Mouse (Mus musculus): ENCODE data around the gene Sox1. TPM values are rescaled to one million over a fixed set of nuclear protein-coding genes. Genes with fewer than 3 reads are reported as not detected.

Gene Sox1
- total and polyA plus RNA-seq, 3 experiments, result 0.05 TPM; not detected in 2

DNA sequence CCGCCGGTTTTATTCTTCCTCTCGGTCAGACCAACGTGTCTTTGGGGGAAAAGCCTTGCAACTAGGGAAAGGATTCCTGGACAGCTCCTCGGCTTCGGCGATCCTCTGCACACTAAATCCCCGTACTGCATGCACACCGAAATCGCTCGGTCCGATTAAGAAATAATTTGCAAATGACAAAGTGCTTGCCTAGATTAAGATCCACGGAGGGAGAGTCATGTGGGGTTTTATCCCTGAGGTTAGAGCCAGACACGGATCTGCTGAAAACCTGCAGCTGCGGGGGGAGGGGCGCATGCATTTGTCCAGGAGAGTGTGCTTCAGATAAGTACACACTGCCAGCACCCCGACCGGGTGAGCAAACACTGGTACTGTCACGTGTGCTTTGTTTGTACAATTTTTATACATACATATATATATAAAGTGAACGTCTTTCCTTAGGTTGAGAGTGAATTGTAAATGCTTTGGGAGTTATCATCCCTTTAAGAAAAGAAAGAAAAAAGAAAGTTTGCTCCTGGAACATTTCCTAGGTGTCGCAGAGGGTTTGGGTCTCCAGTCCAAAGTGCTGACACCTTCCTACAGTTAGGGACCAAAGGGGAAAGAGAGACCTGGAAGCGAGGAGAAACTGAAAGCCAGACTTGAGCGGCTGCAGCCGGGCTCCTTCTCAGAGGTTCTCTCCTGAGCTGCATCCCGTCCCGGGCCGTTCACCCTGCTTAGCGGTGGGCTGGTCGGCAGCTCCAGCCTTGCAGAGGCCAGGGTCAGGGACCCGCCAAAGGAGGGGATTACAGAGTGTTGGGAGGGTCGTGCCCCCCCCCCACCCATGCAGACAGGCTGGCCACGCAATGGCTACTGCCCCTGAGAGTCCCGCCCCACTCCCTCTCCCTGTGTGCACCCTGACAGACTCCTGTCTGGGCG is 10.9 kb upstream of the Sox1 start:
- H3K9me3 ChIP-seq (replicated peaks), result peaks cover 5% of the 10 kb centered on the region
- TF ChIP-seq GATA1 (IDR thresholded peaks at IDR 0.05; ENCODE audit: borderline replicate concordance, low read length), result no peak
- TF ChIP-seq TAL1 (conservative IDR thresholded peaks at IDR 0.05; ENCODE audit: low read depth, low read length), result no peak
- no peak for TF ChIP-seq POLR2AphosphoS5 (IDR thresholded peaks at IDR 0.05; ENCODE audit: insufficient replicate concordance, low read depth, low read length)
- no peak for TF ChIP-seq GATA2 (IDR thresholded peaks at IDR 0.05; ENCODE audit: borderline replicate concordance, low read depth, low read length)
- no peak for TF ChIP-seq CTCF (IDR thresholded peaks at IDR 0.05; ENCODE audit: low read depth, low read length)
- H3K4me3 ChIP-seq (ENCODE audit: low read depth, low read length), result no peak overlapping the region
- peaks cover 47% of the 10 kb centered on the region for H3K27me3 ChIP-seq (ENCODE audit: insufficient read depth, low read length)
- no peak for DNase-seq (ENCODE audit: low spot score)
- no peak for ATAC-seq (ENCODE audit: extremely low read depth, insufficient number of reproducible peaks, low FRiP score, poor library complexity, severe bottlenecking)
- no peaks in the 10 kb centered on the region for H3K4me1 ChIP-seq (ENCODE audit: insufficient read depth, low read depth, low read length)
- H3K36me3 ChIP-seq (replicated peaks), result no peaks in the 10 kb centered on the region

DNA sequence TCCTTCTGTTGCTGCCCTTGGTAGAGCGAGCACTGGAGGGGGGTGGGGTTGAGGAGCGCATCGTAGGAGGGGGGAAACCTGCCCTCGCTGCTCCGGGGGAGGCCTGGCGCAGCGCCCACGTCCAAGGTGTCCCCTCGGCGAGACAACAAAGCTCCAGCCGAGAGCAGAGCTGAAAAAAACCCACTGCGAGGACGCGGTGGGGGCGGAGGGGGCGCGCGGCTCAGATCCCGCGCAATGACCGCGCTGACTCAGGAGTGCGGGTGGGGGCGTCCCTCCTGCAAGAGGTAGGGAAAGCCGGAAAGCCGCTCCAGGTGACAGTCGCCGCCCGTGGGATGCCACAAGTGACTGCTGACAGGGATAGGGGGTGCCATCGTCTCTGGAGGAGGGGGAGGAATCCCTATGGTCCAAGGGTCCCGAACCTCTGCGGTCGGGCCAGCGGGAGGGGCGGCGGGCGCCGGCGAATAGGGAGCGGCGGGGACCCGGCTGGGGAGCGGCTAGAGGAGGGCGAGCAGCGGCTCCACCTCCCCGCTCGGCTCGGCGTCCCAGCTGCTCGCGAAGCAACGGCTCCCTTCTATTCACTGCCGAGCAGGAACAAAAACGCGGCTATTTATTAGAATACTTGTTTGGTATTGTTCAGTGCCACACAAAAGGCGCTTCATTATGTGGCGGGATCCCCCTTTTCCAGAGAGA is 10.0 kb upstream of the Sox1 start:
- H3K27me3 ChIP-seq (ENCODE audit: insufficient read depth, low read length), result peaks cover 47% of the 10 kb centered on the region
- ATAC-seq (ENCODE audit: extremely low read depth, insufficient number of reproducible peaks, low FRiP score, poor library complexity, severe bottlenecking) (no peak), DNase-seq (ENCODE audit: low spot score) (no peak)
- H3K4me3 ChIP-seq (ENCODE audit: low read depth, low read length), result no peak overlapping the region
- no peaks in the 10 kb centered on the region for H3K36me3 ChIP-seq (replicated peaks)
- H3K4me1 ChIP-seq (ENCODE audit: insufficient read depth, low read depth, low read length), result no peaks in the 10 kb centered on the region
- H3K9me3 ChIP-seq (replicated peaks), result peaks cover 5% of the 10 kb centered on the region
- TF ChIP-seq TAL1 (conservative IDR thresholded peaks at IDR 0.05; ENCODE audit: low read depth, low read length) (no peak), GATA1 (IDR thresholded peaks at IDR 0.05; ENCODE audit: borderline replicate concordance, low read length) (no peak), CTCF (IDR thresholded peaks at IDR 0.05; ENCODE audit: low read depth, low read length) (no peak), GATA2 (IDR thresholded peaks at IDR 0.05; ENCODE audit: borderline replicate concordance, low read depth, low read length) (no peak), POLR2AphosphoS5 (IDR thresholded peaks at IDR 0.05; ENCODE audit: insufficient replicate concordance, low read depth, low read length) (no peak)

DNA sequence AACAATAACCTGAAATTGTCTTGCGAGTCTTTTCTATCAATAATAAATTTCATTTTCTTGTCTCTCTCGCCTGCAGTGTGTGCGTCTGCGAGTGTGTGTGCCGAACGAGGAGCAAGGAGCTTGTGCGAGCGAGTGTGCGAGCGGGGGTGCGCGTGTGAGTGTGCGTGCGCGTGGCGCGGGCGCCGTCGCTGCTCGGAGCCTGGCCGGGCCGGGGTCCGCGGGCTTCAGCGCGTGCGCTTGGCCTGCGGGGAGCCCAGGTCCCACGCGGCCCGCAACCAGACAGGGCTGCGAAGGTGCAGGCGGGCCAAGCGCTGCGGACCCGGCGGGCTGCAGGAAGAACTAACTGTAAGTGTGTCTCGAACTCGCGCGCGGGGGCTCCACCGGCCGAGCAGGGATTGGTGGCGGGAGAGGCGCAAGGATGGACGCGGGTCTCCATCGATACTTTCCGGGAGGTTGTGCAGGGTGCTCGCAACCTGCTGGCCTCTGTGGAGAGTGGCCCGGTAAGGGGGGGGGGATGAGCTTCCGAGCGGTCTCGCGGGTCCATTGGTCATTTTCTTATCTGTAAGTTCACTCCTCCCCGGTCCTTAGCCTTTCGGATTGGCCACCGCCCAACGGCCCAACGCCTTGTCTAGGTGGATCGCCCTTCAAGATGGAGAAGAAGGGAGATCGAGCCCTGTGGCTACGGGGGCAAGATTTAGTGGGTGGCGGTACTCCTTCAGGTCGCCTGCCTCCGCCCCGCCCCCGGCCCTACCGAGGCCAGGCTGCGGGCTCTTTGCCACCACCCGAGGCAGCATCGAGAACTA is 9.2 kb upstream of the Sox1 start:
- Histone ChIP-seq H3K4me1 (ENCODE audit: insufficient read depth, low read depth, low read length) (no peaks in the 10 kb centered on the region), H3K36me3 (replicated peaks) (no peaks in the 10 kb centered on the region), H3K27me3 (ENCODE audit: insufficient read depth, low read length) (peaks cover 53% of the 10 kb centered on the region), H3K9me3 (replicated peaks) (peaks cover 5% of the 10 kb centered on the region), H3K4me3 (ENCODE audit: low read depth, low read length) (no peak overlapping the region; the same call in 1 of the 2 replicates)
- no peak for ATAC-seq (ENCODE audit: extremely low read depth, insufficient number of reproducible peaks, low FRiP score, poor library complexity, severe bottlenecking)
- TF ChIP-seq CTCF (IDR thresholded peaks at IDR 0.05; ENCODE audit: low read depth, low read length) (no peak), POLR2AphosphoS5 (IDR thresholded peaks at IDR 0.05; ENCODE audit: insufficient replicate concordance, low read depth, low read length) (no peak), TAL1 (conservative IDR thresholded peaks at IDR 0.05; ENCODE audit: low read depth, low read length) (no peak), GATA1 (IDR thresholded peaks at IDR 0.05; ENCODE audit: borderline replicate concordance, low read length) (no peak), GATA2 (IDR thresholded peaks at IDR 0.05; ENCODE audit: borderline replicate concordance, low read depth, low read length) (no peak)
- DNase-seq (ENCODE audit: low spot score), result no peak

DNA sequence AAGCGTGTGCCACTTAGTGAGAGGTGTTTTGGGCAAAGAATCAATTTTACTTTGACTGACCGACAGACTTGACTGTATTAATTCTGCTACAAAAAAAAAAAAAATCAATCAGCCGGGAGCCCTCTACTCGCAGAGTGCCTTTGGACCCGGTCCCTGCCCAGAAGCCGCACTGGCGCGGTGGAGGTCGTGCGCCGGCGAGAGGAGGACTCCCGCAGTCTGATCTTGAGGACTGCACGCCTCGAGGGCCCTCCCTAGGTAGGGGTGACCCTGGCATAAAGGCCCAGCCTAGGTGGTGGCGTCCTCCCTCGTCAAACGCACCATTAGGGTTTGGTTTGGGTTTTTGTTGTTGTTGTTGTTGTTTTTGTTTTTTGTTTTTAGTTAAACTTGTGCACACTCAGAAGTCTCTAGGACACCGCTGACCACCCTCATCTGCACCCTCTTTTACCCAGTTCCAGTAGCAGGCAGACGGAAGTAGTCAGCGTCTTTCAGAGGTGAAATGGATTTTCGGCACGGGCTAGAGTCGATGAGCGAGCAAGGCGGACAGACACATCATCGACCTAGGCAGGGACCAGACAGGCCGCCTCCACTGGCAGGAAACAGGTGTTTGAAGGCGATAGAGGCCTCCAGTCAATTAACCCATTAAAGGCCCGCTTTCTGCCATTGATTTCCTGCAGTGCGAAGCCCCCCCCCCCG is 8.4 kb upstream of the Sox1 start:
- H3K27me3 ChIP-seq (ENCODE audit: insufficient read depth, low read length), result peaks cover 59% of the 10 kb centered on the region
- DNase-seq (ENCODE audit: low spot score), result no peak
- no peaks in the 10 kb centered on the region for H3K36me3 ChIP-seq (replicated peaks)
- TF ChIP-seq GATA2 (IDR thresholded peaks at IDR 0.05; ENCODE audit: borderline replicate concordance, low read depth, low read length) (no peak), POLR2AphosphoS5 (IDR thresholded peaks at IDR 0.05; ENCODE audit: insufficient replicate concordance, low read depth, low read length) (no peak), GATA1 (IDR thresholded peaks at IDR 0.05; ENCODE audit: borderline replicate concordance, low read length) (no peak)
- no peak for ATAC-seq (ENCODE audit: extremely low read depth, insufficient number of reproducible peaks, low FRiP score, poor library complexity, severe bottlenecking)
- H3K4me1 ChIP-seq (ENCODE audit: insufficient read depth, low read depth, low read length), result no peaks in the 10 kb centered on the region
- no peak overlapping the region for H3K4me3 ChIP-seq (ENCODE audit: low read depth, low read length)
- peaks cover 5% of the 10 kb centered on the region for H3K9me3 ChIP-seq (replicated peaks)

DNA sequence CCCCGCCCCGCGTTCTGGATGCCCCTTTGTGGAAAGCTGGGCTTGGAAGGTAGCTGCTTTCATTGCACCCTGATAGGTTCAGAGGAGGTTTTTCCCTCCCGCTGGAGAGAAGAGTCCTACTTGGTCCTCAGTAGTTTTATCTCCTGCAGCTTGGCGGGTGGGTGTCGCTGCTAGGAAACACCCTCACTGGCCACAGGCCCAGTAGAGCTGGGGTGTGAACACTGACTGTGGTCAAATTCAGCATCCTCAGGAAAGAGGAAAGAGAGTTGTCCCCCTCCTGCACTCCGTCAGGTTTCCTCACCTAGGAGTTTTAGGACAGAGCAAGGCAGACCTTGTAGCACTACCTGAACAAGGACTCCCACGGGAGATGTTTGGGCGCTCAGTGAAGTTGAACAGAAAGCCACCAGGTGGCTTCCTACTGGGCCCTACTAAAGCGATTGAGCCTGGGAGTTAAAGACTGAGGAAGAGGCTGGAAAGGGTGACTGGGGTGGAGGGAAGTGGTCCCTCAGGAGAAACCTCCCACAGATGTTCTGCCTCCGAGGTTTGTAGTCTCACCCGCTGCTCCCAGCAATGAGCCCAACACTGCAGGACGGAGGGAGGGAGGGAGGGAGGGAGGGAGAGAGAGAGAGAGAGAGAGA is 7.8 kb upstream of the Sox1 start:
- Histone ChIP-seq H3K27me3 (ENCODE audit: insufficient read depth, low read length) (peaks cover 59% of the 10 kb centered on the region), H3K4me3 (ENCODE audit: low read depth, low read length) (no peak overlapping the region), H3K4me1 (ENCODE audit: insufficient read depth, low read depth, low read length) (no peaks in the 10 kb centered on the region), H3K36me3 (replicated peaks) (no peaks in the 10 kb centered on the region), H3K9me3 (replicated peaks) (peaks cover 5% of the 10 kb centered on the region)
- DNase-seq (ENCODE audit: low spot score), result no peak
- no peak for ATAC-seq (ENCODE audit: extremely low read depth, insufficient number of reproducible peaks, low FRiP score, poor library complexity, severe bottlenecking)
- TF ChIP-seq GATA1 (IDR thresholded peaks at IDR 0.05; ENCODE audit: borderline replicate concordance, low read length) (no peak), GATA2 (IDR thresholded peaks at IDR 0.05; ENCODE audit: borderline replicate concordance, low read depth, low read length) (no peak), CTCF (IDR thresholded peaks at IDR 0.05; ENCODE audit: low read depth, low read length) (no peak), TAL1 (conservative IDR thresholded peaks at IDR 0.05; ENCODE audit: low read depth, low read length) (no peak), POLR2AphosphoS5 (IDR thresholded peaks at IDR 0.05; ENCODE audit: insufficient replicate concordance, low read depth, low read length) (no peak)

Measured in G1E (cell line).